Mouse (Mus musculus): ENCODE data around the gene Auh.
A peak's percentile ranks its signal among the peaks of the same experiment; 100 is the strongest.

Gene Auh

GRCm38 (mm10) chr13:52921966-52922365 is 7.5 kb downstream of the Auh start:
- DNase-seq (ENCODE audit: low spot score), result no peak

DNA sequence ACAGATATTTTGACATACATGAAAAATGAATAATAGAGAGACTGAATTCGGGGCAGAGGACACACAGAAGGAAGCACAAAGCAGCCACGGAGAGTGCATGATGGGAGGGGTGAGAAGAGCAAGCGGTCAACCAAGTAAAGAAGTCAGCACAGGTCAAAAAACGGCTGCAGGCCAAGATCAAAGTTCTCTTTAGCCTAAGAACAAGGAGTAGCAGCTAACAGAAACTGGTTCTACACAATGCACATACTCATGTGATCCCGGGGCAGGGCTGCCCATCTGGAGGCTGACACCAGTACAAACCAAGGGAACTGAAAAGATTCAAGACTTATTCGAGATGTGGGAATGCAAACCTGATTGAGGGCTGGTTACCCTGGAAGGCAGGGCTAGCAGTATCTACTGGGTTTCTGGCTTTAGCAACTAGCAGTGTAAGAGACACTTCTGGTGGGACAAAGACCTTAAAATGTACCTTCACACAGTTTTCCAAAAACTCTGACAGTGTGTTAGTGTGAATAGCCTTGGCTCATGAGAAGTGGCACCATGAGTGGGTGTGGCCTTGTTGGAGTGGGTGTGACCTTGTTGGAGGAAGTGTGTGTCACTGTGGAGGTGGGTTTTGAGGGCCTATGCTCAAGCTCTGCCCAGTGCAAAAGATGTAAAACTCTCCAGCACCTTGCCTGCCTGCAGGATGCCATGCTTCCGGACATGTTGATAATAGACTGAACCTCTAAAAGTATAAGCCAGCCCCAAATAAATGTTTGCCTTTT is 8.2 kb downstream of the Auh start:
- no peak for DNase-seq (ENCODE audit: low spot score)

GRCm38 (mm10) chr13:52919790-52920352 is 9.6 kb downstream of the Auh start:
- DNase-seq (ENCODE audit: low spot score), result no peak

DNA sequence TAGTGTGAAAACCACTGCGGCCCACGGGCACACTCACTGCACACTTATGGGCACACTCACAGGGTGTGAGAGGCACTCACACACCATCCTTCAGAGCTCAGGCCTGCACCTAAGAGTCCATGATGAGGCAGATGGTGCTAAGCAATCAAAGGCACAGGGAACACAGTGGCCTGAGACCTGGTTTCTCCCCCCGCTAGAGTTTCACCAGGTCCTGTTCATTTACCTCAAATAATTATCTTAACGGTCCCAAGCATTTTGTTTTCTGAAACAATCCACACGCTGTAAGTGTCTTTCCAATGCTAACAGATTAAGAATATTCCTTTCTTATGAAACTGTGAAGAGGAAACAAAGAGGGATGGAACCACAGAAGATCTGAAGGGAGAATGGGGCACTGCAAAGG is 11.1 kb downstream of the Auh start:
- DNase-seq (ENCODE audit: low spot score), result no peak

DNA sequence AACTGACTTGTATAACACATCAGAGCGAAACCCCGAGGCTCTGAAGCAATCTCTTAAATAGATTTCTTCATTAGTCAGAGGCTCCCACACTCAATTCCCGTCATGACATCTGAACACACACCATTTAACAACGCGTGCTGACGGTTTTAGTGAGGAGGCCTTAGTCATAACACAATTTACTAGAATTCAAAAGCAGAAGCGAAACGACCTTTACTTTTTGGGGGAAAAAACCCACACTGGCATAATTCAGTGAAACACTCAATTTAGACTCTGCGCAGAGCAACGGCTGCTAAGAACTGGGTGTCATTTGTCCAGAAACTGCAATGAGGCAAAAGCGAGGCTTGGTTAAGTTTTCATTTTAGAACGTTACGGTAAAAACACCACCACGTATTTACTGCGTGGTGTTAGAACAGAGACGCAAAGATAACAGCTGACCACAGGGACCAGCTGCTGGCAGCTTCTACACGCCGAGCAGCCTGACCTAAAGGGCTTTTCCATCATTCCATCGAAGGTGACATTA is 14.8 kb downstream of the Auh start:
- no peak for DNase-seq (ENCODE audit: low spot score)

- DNase-seq (ENCODE audit: low spot score), result no peak
These were observed 15.6 kb downstream of the Auh start for GRCm38 (mm10) chr13:52913926-52914325.

GRCm38 (mm10) chr13:52912495-52912894 is 17.0 kb downstream of the Auh start:
- DNase-seq (ENCODE audit: low spot score), result no peak

GRCm38 (mm10) chr13:52911259-52911658 is 18.2 kb downstream of the Auh start:
- no peak for DNase-seq (ENCODE audit: low spot score)

DNA sequence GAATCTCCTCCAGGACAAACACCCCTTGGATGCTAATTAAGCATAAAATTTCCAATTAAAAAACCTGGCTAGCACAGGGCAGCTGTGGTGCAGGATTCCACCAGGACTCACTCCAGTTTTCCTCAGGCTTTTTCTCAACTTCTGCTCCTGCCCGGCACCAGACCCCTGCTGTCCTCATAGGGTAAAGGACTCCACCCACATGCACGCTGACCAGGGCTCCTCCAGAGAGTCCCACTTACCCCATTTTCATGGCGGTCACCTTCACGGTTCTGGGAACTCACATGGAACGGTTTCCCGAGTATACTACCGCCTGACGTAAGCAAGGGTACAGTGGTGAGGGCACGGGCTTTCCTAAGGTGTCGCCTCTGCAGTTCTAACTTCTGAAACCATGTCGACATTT is 23.2 kb downstream of the Auh start:
- DNase-seq (ENCODE audit: low spot score), result no peak

DNA sequence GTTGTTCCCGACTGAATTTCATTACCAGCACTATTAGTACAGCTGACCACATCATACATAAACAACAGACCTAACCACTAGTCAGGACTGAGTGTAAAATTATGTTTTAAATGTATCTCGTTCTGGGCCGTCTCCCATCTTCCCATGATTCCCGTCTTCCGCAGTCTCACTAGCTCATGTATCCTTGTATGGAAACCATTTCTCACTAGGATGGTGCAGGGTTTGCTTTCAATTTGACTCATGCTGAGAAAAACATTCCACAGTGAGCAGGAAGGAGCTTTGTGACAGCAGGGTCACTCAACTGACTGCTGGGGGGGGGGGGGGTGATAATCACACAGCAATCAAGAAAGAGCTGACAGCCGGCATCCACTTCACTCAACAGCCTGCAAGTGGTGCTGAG is 25.3 kb downstream of the Auh start:
- DNase-seq (ENCODE audit: low spot score), result no peak

DNA sequence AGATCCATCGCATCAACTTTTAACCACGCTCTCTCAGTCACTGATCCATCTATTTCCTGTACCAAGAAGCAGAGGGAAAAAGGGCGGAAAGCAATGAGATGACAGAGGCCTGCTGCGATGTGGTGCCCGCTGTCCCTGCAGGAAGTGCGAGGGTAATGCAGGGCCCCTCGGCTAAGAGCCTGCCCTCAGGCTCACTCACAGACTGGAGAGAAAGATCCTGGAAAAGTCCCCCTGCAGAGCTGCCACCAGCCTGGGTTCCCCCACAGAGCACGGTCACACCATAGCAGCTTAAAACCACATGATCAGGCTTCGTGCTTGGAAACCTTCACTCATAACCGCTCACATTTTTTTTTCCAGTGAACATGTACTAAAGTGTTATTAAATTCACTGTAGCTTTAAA is 25.7 kb downstream of the Auh start:
- no peak for DNase-seq (ENCODE audit: low spot score)

- no peak for DNase-seq (ENCODE audit: low spot score)
These were observed 27.0 kb downstream of the Auh start for GRCm38 (mm10) chr13:52902517-52902916.

GRCm38 (mm10) chr13:52899664-52900063 is 29.8 kb downstream of the Auh start:
- DNase-seq (ENCODE audit: low spot score), result no peak

DNA sequence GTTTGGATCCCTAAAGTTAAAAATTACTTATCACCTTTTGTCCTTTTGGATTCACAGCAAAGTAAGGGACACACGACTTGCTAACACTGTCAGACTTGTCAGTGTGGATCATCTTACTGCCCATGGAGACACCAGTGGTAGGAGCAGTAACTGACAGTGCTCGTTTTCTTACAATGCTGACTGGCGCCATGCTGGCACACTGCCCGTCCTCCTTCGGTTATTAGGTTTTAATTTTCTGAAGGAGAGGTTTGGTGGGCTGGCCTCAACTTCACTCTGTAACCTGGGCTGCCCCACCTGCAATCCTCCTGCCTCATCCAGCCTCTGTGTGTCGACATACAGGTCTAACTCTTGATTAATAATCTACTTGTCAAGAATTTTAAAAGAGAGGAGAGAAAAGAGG is 31.7 kb downstream of the Auh start:
- no peak for DNase-seq (ENCODE audit: low spot score)

DNA sequence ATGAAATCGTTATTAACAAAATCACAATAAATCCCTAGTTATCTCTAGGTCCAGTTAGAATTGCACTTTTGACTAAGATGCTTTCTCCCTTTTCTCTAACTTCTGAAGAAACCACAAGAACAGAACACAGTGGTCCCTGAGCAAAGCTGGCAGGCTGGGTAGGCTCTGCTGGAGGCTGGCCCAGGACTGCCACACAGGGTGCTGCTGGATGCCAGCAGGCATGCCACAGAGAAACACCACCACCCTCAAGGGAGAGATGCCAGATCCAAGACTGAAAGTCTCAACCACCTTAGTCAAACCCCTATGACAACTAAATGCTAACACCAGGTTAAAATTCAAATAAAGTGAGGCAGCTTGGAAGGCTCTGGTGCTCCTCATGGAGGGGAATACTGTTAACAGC is 36.7 kb downstream of the Auh start:
- DNase-seq (ENCODE audit: low spot score), result peak; percentile 13

- DNase-seq (ENCODE audit: low spot score), result peak; percentile 14
These were observed 37.4 kb downstream of the Auh start for GRCm38 (mm10) chr13:52892065-52892503.

GRCm38 (mm10) chr13:52890313-52890712 is 39.2 kb downstream of the Auh start:
- no peak for DNase-seq (ENCODE audit: low spot score)

GRCm38 (mm10) chr13:52886779-52887178 is 42.7 kb downstream of the Auh start:
- DNase-seq (ENCODE audit: low spot score), result no peak

GRCm38 (mm10) chr13:52883960-52884326 is 45.5 kb downstream of the Auh start:
- DNase-seq (ENCODE audit: low spot score), result no peak

DNA sequence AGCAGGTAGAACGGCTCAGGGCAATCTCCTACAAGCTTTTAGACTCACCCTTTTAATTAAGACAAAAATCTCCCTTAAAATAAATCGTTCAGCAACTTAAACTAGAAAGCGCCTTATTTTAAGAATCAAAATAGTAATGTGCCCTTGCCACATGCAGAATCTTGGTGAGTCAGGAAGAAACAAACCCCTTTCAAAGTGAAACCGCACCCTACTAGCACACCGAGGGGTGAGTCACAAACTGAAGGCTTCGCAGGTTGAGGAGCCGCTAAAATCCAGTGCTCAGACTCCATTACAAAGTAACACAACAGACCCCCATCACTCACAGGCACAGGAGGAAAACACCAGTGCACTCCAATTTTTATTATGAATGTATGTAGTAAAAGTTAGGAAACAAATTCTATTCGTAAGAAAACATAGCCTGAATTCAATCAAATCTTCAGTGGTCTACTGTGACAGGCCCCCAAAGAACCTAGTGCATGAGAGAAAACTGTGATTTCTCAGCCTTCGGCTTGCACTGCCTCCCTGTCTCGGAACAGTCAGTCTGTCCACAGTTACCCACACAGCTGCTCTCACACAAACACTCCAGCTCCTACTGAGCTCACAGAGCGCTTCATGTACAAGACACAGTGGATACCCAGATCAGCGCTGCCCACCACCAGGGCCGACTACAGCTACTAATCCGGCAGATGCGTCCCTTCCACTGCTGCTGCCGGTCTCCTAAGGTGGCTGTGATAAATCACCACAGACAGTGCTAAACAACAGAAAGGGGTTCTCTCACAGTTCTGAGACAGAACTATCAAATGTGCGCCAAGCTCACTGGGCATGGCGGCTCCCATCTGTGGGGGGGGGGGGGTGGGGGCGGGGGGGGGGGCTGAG is 46.2 kb downstream of the Auh start:
- DNase-seq (ENCODE audit: low spot score), result no peak

- no peak for DNase-seq (ENCODE audit: low spot score)
These were observed 49.1 kb downstream of the Auh start for GRCm38 (mm10) chr13:52880386-52880785.

GRCm38 (mm10) chr13:52879918-52880317 is 49.6 kb downstream of the Auh start:
- no peak for DNase-seq (ENCODE audit: low spot score)

DNA sequence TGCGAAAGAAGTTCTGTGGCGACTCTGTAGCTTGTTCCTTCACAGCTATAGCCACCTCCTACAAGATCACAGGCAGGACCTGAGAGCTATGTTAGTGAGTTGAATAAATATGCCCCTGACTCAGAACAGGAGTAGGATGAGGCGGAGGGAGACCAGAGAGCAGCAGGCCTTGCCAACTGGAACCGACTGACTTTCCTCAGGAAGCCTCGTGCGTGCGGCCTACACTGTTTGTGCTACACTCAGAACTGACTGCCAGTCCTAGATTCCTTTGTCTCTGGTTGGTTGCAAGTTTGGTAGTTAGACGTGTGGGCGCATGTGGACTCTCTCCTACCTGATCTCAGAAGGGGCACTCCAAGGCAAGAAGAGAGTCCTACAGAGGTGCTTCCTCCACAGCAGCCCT is 50.2 kb downstream of the Auh start:
- DNase-seq (ENCODE audit: low spot score), result no peak
